Mouse (Mus musculus) bone marrow macrophage, adult 2 months (primary cell): Measurements from ENCODE around the gene Arhgap19. TPM values are rescaled to one million over a fixed set of nuclear protein-coding genes. Genes with fewer than 3 reads are reported as not detected.

ENCODE experiments used
- H3K27ac ChIP-seq: 2 replicates; pipeline ENCODE4 v1.5.1; 2012; ENCODE audit warnings: low read depth, low read length; ENCODE audit not compliant: insufficient read depth
- H3K4me1 ChIP-seq: 2 replicates; pipeline ENCODE4 v1.6.1; 2012; ENCODE audit warnings: low read length; ENCODE audit not compliant: control insufficient read depth, insufficient read depth
- H3K4me3 ChIP-seq: 2 replicates; pipeline ENCODE4 v1.5.1; 2012; ENCODE audit warnings: mild to moderate bottlenecking, low read length, moderate library complexity; ENCODE audit not compliant: insufficient read depth
- CTCF ChIP-seq: IDR thresholded peaks from 2 replicates; pipeline ENCODE4 v1.5.1; 2012; ENCODE audit warnings: low read depth, mild to moderate bottlenecking, low read length, moderate library complexity
- POLR2A ChIP-seq: IDR thresholded peaks from 2 replicates; pipeline ENCODE4 v1.6.1; 2012; ENCODE audit warnings: mild to moderate bottlenecking, low read depth, low read length, borderline replicate concordance
- polyA plus RNA-seq: library from polyadenylated mRNA; stranded (reverse); fragments of >200 nt; gene quantifications from 2 replicates; pipeline ENCODE4 v1.2.4, GENCODE M21; 2012; ENCODE audit not compliant: missing spikeins, insufficient read depth, insufficient read length

Arhgap19 gene
- polyA plus RNA-seq, 1 experiment = 67.7 TPM

DNA sequence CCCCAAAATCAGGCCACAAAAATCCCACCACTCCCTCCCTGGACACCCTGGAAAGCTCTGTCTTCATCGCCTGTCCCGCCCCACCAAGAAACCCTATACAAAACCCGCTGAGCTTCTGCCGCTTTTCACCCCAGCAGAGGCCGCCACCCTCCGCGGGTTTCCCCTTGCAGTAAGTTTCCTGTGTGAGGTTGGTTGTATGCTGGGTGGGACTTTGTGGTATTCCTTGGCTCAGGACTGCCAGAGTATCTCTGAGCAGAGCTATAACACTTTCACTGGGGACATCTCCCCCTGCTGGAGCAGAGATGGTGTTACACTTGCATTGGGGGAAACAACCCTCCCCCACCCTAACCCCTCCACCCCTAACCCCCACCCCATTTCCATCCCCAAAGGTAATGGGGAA is 1.5 kb upstream of the Arhgap19 start:
- no peak for TF ChIP-seq POLR2A
- peak; percentile 33; the same call in 1 of the 2 replicates for TF ChIP-seq CTCF
- Histone ChIP-seq H3K4me3 (no peak overlapping the region), H3K4me1 (peaks cover 20% of the 10 kb centered on the region), H3K27ac (no peak overlapping the region)

DNA sequence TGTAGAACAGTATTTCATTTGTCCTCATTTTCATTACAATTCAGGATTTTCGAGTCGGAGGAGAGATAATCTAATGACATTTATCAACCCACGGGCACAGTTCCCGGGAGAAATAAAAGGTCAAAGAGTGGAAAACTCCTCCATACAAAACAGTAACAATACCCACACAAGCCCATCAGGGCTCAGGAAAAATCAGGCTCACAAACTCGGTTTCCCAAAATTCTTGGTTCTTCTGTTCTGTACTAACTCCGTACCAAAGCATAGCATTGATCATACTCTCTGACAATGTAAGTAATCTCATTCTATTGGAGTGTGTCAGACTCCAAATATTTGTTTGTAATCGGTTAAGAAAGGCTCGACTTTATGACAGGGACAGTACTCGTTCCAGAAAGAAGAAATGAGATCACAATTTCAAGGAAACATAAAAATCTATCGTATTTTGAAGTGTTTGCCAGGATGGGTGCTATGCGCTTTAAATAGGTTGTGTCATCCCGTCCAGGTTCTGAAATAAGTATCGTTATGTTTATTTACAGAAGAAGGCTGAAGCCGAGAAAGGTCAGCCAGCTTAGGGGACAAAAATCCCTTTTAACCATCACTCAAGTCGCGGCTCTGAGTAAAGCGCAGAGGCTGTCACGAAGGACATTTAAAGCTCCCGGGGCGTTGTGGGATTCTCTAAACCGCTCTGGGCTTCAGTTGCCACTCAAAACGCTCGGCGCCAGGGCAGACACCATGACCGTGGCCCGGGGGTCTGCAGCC is 683 bp downstream of the Arhgap19 start:
- Histone ChIP-seq H3K4me1 (peaks cover 35% of the 10 kb centered on the region), H3K4me3 (peak overlapping the region; percentile 72), H3K27ac (peak overlapping the region; percentile 83)
- TF ChIP-seq CTCF (peak; percentile 13; the same call in 1 of the 2 replicates), POLR2A (no peak)

GRCm38 (mm10) chr19:41800451-41800850 is 1.4 kb downstream of the Arhgap19 start:
- H3K27ac ChIP-seq = no peak overlapping the region
- TF ChIP-seq CTCF (no peak), POLR2A (no peak)
- H3K4me1 ChIP-seq = peaks cover 43% of the 10 kb centered on the region
- H3K4me3 ChIP-seq = peak overlapping the region; percentile 72

DNA sequence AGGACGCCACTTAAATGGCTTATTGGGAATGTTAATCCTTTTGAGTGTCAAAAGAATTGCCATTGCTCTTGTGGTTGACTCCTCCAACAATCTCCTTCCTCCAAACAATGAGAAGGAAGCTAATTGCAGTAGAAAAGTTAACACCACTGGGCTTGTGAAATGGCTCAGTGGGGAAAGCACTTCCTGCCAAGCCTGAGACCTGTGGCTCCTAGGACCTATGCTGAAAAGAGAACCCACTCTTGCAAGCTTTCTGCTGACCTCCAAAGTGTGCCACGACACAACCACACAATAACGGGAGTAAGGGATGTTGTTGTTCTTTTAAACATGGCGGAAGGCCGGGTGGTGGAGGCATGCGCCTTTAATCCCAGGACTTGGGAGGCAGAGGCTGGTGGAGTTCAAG is 4.3 kb downstream of the Arhgap19 start:
- Histone ChIP-seq H3K4me1 (peaks cover 55% of the 10 kb centered on the region), H3K27ac (peak overlapping the region; percentile 84), H3K4me3 (no peak overlapping the region)
- TF ChIP-seq CTCF = no peak
- no peak for TF ChIP-seq POLR2A

- Histone ChIP-seq H3K4me1 (peaks cover 58% of the 10 kb centered on the region), H3K27ac (peak overlapping the region; percentile 84)
These were observed 5.0 kb downstream of the Arhgap19 start for GRCm38 (mm10) chr19:41796789-41797327.

DNA sequence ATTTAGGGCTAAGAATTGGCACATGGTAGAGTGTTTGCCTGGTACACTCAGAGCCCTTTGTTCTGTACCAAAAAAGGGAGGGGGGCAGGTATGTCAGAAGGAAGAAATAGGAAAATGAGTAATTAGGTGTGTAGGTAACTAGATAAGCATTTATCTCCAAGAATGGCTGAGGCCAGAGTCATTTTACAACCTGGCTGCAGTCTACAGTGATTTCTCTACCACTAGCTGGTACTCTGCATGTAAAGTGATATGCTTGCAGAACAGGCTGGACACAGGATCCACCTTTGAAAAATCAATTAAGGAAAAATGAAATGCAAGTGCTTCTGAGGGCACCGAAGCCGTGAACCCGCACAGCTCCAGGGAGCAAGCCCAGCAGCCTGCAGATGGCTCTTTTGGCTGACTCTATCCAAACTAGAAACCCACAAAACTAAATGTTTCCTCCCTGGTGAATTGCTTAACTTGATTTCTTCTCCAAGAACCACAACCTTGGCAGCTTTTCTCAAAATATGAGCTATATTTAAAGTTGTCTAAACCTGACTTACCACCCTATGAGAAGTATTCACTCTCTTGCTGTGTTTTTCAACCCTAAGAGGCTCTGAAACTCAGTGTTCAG is 5.6 kb downstream of the Arhgap19 start:
- Histone ChIP-seq H3K27ac (peak overlapping the region; percentile 84), H3K4me1 (peaks cover 59% of the 10 kb centered on the region), H3K4me3 (no peak overlapping the region)
- TF ChIP-seq POLR2A (no peak), CTCF (no peak)

More at GRCm38 (mm10) chr19:41796789-41797327, 5.0 kb downstream of the Arhgap19 start:
- H3K4me3 ChIP-seq = peak overlapping the region; percentile 10; the same call in 1 of the 2 replicates
- no peak for TF ChIP-seq CTCF
- no peak for TF ChIP-seq POLR2A

DNA sequence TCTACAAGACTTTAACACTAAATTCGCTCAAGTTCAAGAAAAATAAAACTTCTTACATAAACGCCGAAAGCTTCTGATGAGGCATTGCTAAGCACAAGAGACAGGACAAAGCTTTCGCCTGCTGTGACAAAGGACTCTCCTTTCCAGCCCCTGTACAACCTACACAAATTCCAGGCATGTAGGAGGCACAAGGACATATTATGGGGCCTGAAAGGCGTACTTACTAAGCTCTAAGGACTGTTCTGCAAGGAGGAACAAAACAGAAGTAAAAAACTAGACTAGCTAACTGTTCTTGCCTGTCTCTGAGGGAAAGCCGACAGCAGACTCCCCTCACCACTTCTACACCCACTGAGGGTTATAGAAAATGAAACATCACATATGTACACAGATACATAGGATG is 6.9 kb downstream of the Arhgap19 start:
- H3K4me3 ChIP-seq = no peak overlapping the region

DNA sequence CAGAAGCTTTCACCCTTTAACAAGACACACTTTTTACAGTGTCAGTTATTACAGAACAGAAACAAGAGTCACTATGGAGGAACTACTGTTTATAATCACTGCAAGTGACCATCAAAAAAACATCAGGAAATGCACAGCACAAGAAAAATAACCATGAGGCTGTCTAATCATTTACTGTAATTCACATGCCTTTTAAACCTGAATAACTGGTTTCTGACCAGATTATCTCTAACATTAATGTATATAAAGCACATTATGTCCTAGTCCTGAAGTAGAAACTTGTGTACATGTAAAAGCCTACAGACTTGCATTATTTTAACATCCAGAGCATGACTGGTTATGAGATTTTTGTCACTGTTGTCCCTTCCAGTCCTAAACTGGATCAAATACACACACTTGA is 7.8 kb downstream of the Arhgap19 start:
- TF ChIP-seq CTCF = no peak
- TF ChIP-seq POLR2A = no peak
- H3K4me1 ChIP-seq = peaks cover 49% of the 10 kb centered on the region
- H3K4me3 ChIP-seq = no peak overlapping the region
- peak overlapping the region; percentile 14; the same call in 1 of the 2 replicates for H3K27ac ChIP-seq

More for the DNA sequence above, 6.9 kb downstream of the Arhgap19 start:
- peaks cover 52% of the 10 kb centered on the region for H3K4me1 ChIP-seq
- no peak for TF ChIP-seq POLR2A
- TF ChIP-seq CTCF = no peak
- no peak overlapping the region for H3K27ac ChIP-seq

DNA sequence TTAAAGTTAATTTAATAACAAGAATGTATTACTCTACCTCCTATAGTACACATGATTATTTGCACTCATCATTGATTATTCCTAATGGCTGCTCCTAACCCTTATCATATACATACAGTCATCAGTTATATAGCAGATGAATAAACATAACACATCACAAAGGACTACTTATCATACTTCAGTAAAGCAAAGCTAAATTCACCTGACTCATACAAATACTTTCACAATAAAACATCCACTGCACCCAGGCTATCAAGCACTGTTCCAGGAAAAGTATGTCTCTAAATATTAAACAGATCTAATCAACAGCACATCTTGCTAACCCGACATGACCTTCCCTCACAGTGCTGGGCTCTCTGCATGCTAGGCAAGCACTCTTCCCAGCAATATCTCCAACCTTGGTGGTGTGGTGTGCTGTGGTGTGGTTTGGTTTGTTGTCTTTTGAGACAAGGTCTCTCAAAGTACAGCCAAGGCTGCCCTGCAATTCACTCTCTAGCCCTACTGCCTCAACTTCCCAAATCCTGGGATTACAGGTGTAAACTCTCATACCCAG is 8.8 kb downstream of the Arhgap19 start:
- no peak overlapping the region for H3K27ac ChIP-seq
- no peak for TF ChIP-seq POLR2A
- no peak for TF ChIP-seq CTCF
- H3K4me1 ChIP-seq = peaks cover 46% of the 10 kb centered on the region
- no peak overlapping the region for H3K4me3 ChIP-seq
